Mouse (Mus musculus): ENCODE measurements at regions not wholly inside any gene's neighbourhood (a gene's known extent, or its start where the extent isn't known, plus 50 kb on each side); places are given as distances from the start of the nearest gene placed in this dataset.

DNA sequence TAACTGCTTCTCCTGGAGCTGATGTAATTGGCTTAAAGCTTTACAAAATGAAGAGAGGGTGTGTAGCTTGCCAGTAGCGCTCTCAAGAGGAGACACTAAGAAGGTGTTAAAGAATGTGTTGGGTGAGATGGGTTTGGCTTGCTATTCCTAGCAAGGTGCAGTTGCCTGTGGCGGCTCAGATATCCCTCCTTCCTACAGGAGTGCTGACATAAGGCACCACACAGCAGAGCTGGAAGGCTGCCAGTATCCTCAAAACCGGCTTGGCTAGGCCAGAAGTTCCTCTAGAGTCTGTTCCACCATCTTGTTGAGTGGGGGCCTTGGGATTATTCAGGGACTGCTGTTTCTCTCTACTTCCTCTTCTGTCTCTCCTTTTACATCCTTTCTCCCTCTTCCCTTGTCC lies 191.5 kb downstream of the Tex29 start:
- 63% methylated on average over 3 of the region's 3 CpGs for WGBS
- Histone ChIP-seq H3K27ac (no peak overlapping the region), H3K36me3 (no peaks in the 10 kb centered on the region), H3K4me2 (no peak overlapping the region), H3K9me3 (no peaks in the 10 kb centered on the region), H3K27me3 (peaks cover 14% of the 10 kb centered on the region), H3K9ac (replicated peaks) (no peak overlapping the region), H3K4me3 (replicated peaks) (no peak overlapping the region), H3K4me1 (replicated peaks) (no peaks in the 10 kb centered on the region; the same call in 1 of the 2 replicates)
- ATAC-seq (ENCODE audit: insufficient number of reproducible peaks, insufficient read depth, low FRiP score, low TSS enrichment, low read depth), result no peak

DNA sequence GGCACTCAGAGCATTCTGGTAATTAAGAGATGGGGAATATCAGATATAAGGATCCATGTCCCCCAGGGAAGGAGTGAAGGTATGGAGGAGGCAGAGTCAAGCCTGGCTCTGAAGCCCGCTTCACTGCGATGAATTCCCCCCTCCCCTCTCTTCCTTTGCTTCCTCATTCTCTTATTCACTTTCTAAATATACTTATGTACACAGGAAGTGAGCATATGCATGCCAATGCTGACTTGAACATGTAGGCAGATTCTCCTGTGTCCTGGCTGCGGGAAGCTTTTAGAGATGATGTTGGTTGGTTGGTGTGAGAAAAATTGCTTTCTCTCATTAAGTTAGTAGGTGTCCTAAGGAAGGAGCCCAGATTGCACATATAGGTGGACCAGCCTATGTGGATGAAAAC lies 192.1 kb downstream of the Tex29 start:
- Histone ChIP-seq H3K27me3 (peaks cover 14% of the 10 kb centered on the region), H3K36me3 (no peaks in the 10 kb centered on the region), H3K9me3 (no peaks in the 10 kb centered on the region), H3K4me3 (replicated peaks) (no peak overlapping the region), H3K27ac (no peak overlapping the region), H3K9ac (replicated peaks) (no peak overlapping the region), H3K4me1 (replicated peaks) (no peaks in the 10 kb centered on the region; the same call in 1 of the 2 replicates), H3K4me2 (no peak overlapping the region)
- no peak for ATAC-seq (ENCODE audit: insufficient number of reproducible peaks, insufficient read depth, low FRiP score, low TSS enrichment, low read depth)
- 94% methylated on average over 3 of the region's 3 CpGs for WGBS

DNA sequence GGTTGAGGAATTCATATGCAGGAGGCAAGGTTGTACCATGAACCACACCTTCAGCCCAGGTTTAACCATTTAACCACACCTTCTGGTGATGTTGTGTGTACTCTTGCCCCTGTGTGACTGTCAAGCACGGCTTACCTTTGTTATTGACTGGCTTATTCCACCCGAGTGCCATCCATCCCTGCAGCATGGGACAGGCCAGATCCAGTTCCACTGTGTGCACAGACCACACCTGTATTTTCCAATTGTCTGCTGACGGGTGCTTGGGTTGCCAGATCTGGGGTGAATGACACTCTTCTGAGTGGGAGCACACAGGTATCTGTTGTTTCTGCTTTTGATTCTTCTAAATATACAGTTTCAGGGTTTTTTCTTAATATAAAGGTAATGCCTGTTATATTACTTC lies 196.1 kb downstream of the Tex29 start:
- no peak overlapping the region for H3K4me2 ChIP-seq
- no peak overlapping the region for H3K9ac ChIP-seq (replicated peaks)
- H3K9me3 ChIP-seq, result no peaks in the 10 kb centered on the region
- H3K27ac ChIP-seq, result no peak overlapping the region
- H3K4me3 ChIP-seq (replicated peaks), result no peak overlapping the region
- H3K27me3 ChIP-seq, result peaks cover 25% of the 10 kb centered on the region
- H3K4me1 ChIP-seq (replicated peaks), result no peaks in the 10 kb centered on the region
- no peak for ATAC-seq (ENCODE audit: insufficient number of reproducible peaks, insufficient read depth, low FRiP score, low TSS enrichment, low read depth)
- H3K36me3 ChIP-seq, result no peaks in the 10 kb centered on the region
- WGBS, result 80% methylated on average over 3 of the region's 3 CpGs

DNA sequence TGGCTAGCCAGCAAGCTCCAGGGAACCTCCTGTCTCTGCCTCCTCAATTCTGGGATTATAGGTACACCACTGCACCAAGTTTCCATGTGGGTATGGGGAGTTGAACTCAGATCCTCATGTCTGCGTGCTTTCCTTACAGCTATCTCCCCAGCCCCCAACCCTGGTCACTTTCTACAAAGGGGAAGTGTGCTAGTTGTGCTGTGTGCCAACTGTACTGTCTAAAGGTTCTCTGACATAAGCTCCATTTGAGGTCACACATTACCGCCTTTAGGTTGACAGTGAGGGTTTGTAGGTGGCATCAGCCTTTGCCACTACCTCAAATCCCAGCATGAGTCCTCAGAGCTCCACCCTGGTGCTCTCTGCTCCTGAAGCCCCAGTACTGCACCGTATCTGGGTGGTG lies 200.7 kb downstream of the Tex29 start:
- peaks cover 12% of the 10 kb centered on the region for H3K4me1 ChIP-seq (replicated peaks)
- no peak overlapping the region for H3K9ac ChIP-seq (replicated peaks)
- H3K4me3 ChIP-seq (replicated peaks), result no peak overlapping the region
- no peak overlapping the region for H3K27ac ChIP-seq
- H3K27me3 ChIP-seq, result peaks cover 31% of the 10 kb centered on the region
- no peak for ATAC-seq (ENCODE audit: insufficient number of reproducible peaks, insufficient read depth, low FRiP score, low TSS enrichment, low read depth)
- H3K4me2 ChIP-seq, result no peak overlapping the region
- 64% methylated on average over 3 of the region's 3 CpGs for WGBS
- no peaks in the 10 kb centered on the region for H3K36me3 ChIP-seq
- no peaks in the 10 kb centered on the region for H3K9me3 ChIP-seq

DNA sequence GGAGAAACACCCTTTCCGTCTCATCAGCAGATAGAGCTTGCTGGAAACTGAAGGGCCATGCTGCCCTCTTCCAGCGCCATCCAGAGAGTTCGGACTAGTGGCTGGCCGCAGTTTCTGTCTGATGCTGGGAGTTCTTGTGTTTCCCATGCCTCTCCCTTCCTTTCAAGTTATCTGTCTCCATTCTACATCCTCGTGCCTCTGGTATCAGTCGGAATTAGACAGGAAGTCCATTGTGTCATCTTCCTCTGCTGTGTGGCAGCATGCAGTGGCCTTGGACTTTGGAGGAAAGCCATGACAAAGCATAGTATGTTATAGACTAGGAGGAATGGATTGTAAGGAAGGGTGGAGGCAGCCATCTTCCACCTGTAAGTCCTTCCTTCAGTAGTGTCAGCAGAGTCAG lies 201.4 kb downstream of the Tex29 start:
- WGBS, result 52% methylated on average over 6 of the region's 6 CpGs
- H3K9ac ChIP-seq (replicated peaks), result no peak overlapping the region
- ATAC-seq (ENCODE audit: insufficient number of reproducible peaks, insufficient read depth, low FRiP score, low TSS enrichment, low read depth), result no peak
- H3K9me3 ChIP-seq, result no peaks in the 10 kb centered on the region
- H3K27me3 ChIP-seq, result peaks cover 31% of the 10 kb centered on the region
- peaks cover 12% of the 10 kb centered on the region for H3K4me1 ChIP-seq (replicated peaks)
- no peaks in the 10 kb centered on the region for H3K36me3 ChIP-seq
- no peak overlapping the region for H3K27ac ChIP-seq
- no peak overlapping the region for H3K4me3 ChIP-seq (replicated peaks)
- H3K4me2 ChIP-seq, result no peak overlapping the region

DNA sequence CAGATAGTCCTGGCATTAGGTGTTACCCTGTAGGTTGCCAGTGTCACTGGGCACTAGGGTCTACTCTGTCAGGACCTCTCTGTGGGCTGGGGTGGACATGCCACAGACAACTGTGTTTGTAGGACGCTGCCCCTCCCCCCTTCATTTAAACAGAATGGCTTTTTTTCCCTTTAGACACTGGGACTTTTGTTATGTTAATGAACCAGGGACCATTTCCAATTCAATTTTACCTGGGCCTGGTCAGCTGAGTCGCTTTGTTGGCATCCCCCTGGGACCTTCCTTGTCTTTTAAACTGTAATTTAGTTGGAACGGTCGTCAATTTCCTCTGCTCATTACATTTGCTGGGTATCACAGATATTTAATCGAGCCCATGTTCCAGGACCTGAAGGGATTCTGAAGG lies 210.6 kb downstream of the Tex29 start:
- no peak overlapping the region for H3K27ac ChIP-seq
- H3K27me3 ChIP-seq, result peaks cover 11% of the 10 kb centered on the region; the same call in 1 of the 2 replicates
- no peak overlapping the region for H3K9ac ChIP-seq (replicated peaks)
- H3K4me2 ChIP-seq, result no peak overlapping the region
- no peaks in the 10 kb centered on the region for H3K9me3 ChIP-seq
- 49% methylated on average over 5 of the region's 5 CpGs for WGBS
- no peak for ATAC-seq (ENCODE audit: insufficient number of reproducible peaks, insufficient read depth, low FRiP score, low TSS enrichment, low read depth)
- peaks cover 11% of the 10 kb centered on the region for H3K4me1 ChIP-seq (replicated peaks)
- no peaks in the 10 kb centered on the region for H3K36me3 ChIP-seq
- no peak overlapping the region for H3K4me3 ChIP-seq (replicated peaks)

DNA sequence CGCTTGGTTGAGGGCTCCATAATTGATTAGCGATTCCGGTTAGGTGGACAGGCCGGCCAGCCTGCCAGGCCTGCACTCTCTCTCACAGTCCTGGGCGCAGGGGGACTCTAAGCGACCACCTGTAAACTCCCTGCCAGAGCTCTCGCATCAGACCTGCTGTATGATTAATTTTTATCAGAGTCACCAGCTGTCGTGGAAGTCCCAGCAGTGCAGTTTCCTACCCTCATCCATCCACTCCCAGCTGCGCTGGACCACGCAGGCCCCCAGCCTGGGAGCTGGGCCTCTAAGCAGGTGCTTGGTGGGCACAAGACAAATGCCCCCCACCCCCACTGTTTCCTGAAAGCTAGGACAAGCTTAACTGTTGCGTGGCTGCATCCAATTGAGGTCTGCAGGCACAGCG lies 211.1 kb downstream of the Tex29 start:
- peaks cover 11% of the 10 kb centered on the region for H3K4me1 ChIP-seq (replicated peaks)
- no peak overlapping the region for H3K4me2 ChIP-seq
- H3K9ac ChIP-seq (replicated peaks), result no peak overlapping the region
- no peak overlapping the region for H3K4me3 ChIP-seq (replicated peaks)
- peaks cover 11% of the 10 kb centered on the region; the same call in 1 of the 2 replicates for H3K27me3 ChIP-seq
- H3K27ac ChIP-seq, result no peak overlapping the region
- no peaks in the 10 kb centered on the region for H3K9me3 ChIP-seq
- ATAC-seq (ENCODE audit: insufficient number of reproducible peaks, insufficient read depth, low FRiP score, low TSS enrichment, low read depth), result no peak
- WGBS, result 31% methylated on average over 12 of the region's 12 CpGs
- no peaks in the 10 kb centered on the region for H3K36me3 ChIP-seq

DNA sequence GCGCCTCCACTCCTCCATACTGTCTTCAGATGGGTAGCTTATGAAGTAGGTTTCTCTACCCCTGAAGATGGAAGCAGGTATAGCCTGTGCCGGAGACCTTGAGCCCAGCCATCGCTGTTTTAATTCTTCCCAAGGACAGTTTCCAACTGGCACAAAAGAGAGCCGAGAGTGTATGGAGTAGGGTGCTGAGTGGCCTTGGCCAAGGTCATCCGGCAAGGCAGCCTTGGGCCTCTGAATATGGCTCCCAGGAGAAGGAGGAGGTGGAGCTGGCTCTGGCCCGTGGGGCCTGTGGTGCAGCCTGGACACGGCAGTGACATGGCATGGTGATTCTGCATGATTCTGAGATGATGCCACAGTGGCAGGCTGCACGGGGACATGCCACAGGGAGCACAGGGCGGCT lies 215.7 kb downstream of the Tex29 start:
- no peaks in the 10 kb centered on the region for H3K36me3 ChIP-seq
- H3K4me2 ChIP-seq, result no peak overlapping the region
- 92% methylated on average over 9 of the region's 9 CpGs for WGBS
- H3K4me1 ChIP-seq (replicated peaks), result peaks cover 8% of the 10 kb centered on the region
- H3K27ac ChIP-seq, result no peak overlapping the region
- H3K9me3 ChIP-seq, result no peaks in the 10 kb centered on the region
- no peak overlapping the region for H3K4me3 ChIP-seq (replicated peaks)
- peaks cover 15% of the 10 kb centered on the region for H3K27me3 ChIP-seq
- no peak for ATAC-seq (ENCODE audit: insufficient number of reproducible peaks, insufficient read depth, low FRiP score, low TSS enrichment, low read depth)
- H3K9ac ChIP-seq (replicated peaks), result no peak overlapping the region; the same call in 1 of the 2 replicates

DNA sequence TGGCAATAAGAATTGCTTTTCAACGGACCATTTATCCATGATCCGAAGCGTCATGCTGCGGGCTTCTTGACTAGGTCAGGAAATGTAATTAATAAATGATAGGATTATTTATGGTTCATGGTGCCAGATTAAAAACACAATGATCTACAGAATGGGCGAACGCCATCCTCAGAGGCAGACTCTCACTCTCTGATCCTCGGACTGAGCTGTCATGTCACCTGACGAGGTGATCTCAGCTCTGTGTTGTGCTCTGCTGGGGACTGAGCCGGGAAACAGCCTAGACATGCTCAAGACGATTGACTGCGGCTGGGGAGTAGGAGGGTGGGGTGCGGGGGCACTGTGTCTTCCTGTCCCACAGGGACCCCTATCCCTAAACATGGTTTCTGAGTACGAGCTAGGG lies 217.4 kb upstream of the A230072I06Rik start:
- no peak overlapping the region for H3K4me2 ChIP-seq
- H3K4me1 ChIP-seq (replicated peaks), result no peaks in the 10 kb centered on the region
- H3K27ac ChIP-seq, result no peak overlapping the region
- H3K9ac ChIP-seq (replicated peaks), result no peak overlapping the region
- no peaks in the 10 kb centered on the region for H3K9me3 ChIP-seq
- no peak overlapping the region for H3K4me3 ChIP-seq (replicated peaks)
- H3K27me3 ChIP-seq, result peaks cover 22% of the 10 kb centered on the region
- no peak for ATAC-seq (ENCODE audit: insufficient number of reproducible peaks, insufficient read depth, low FRiP score, low TSS enrichment, low read depth)
- no peaks in the 10 kb centered on the region for H3K36me3 ChIP-seq
- 54% methylated on average over 13 of the region's 13 CpGs for WGBS

DNA sequence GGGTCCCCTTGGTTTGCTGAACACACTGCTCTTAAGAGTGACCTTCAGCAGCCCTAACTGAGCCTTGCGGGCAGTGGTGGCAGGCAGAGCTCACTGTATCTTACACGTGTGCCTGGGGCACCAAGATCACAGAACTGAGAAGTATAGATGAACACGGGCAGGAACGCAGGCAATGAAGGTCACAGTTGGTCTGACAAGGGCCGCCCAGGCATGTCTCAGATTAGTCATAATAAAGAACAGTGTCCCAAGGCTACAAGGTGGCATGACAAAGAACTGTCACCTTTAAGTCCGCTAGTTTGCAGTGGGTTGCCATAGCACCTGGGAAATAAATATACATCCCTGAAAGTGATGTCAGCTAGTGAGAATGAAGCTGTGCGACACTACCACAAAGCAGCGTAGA lies 215.9 kb upstream of the A230072I06Rik start:
- H3K4me2 ChIP-seq, result no peak overlapping the region
- WGBS, result 80% methylated on average over 8 of the region's 8 CpGs
- H3K36me3 ChIP-seq, result no peaks in the 10 kb centered on the region
- no peak overlapping the region for H3K4me3 ChIP-seq (replicated peaks)
- H3K27ac ChIP-seq, result no peak overlapping the region
- no peak for ATAC-seq (ENCODE audit: insufficient number of reproducible peaks, insufficient read depth, low FRiP score, low TSS enrichment, low read depth)
- H3K9me3 ChIP-seq, result no peaks in the 10 kb centered on the region
- H3K4me1 ChIP-seq (replicated peaks), result no peaks in the 10 kb centered on the region
- H3K9ac ChIP-seq (replicated peaks), result no peak overlapping the region
- peaks cover 22% of the 10 kb centered on the region for H3K27me3 ChIP-seq

DNA sequence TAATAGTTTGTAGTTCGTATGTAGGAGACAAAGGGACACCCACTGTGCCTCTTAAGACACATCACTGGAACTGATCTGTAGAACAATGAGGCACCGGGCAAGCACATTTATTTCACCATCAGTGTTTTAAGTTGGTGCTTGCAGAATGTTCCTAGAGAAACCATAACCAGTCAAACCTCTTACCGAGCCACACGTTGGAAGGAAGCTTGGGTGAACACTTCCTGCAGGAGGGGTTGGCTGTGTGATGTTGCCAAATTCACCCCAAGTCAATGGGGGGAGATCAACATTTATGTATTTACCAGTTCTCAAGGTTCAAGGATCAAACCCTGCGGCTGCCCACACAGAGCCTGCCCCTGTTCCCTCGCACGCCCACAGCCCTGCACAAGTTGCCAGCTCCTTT lies 214.0 kb upstream of the A230072I06Rik start:
- no peaks in the 10 kb centered on the region for H3K36me3 ChIP-seq
- H3K9me3 ChIP-seq, result no peaks in the 10 kb centered on the region
- H3K4me1 ChIP-seq (replicated peaks), result no peaks in the 10 kb centered on the region
- H3K9ac ChIP-seq (replicated peaks), result no peak overlapping the region
- no peak overlapping the region for H3K4me2 ChIP-seq
- 89% methylated on average over 7 of the region's 7 CpGs for WGBS
- H3K27ac ChIP-seq, result no peak overlapping the region
- ATAC-seq (ENCODE audit: insufficient number of reproducible peaks, insufficient read depth, low FRiP score, low TSS enrichment, low read depth), result no peak
- peaks cover 22% of the 10 kb centered on the region for H3K27me3 ChIP-seq
- H3K4me3 ChIP-seq (replicated peaks), result no peak overlapping the region

DNA sequence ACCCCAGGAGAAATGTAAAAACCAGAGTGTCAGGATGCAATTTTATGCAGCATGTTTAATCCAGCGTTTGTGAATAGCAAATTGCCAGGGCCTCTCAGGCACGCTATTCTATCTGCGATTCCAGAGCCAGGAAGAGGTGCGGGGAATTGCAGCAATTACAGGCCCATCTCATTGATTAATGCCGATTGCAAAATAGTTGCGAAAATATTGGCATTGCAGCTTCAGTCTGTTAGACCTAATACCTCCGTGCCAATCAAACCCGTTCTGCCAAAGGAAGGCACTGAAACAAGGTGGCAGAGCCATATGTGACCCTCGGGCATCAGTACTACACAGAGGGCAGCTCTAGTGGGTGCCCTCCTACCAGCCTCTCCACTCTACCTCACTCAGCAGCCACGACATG lies 212.2 kb upstream of the A230072I06Rik start:
- no peak overlapping the region for H3K27ac ChIP-seq
- H3K36me3 ChIP-seq, result no peaks in the 10 kb centered on the region

More for the DNA sequence above, 212.2 kb upstream of the A230072I06Rik start:
- peaks cover 12% of the 10 kb centered on the region; the same call in 1 of the 2 replicates for H3K27me3 ChIP-seq
- H3K9me3 ChIP-seq, result no peaks in the 10 kb centered on the region
- ATAC-seq (ENCODE audit: insufficient number of reproducible peaks, insufficient read depth, low FRiP score, low TSS enrichment, low read depth), result no peak
- no peak overlapping the region for H3K9ac ChIP-seq (replicated peaks)
- no peak overlapping the region for H3K4me3 ChIP-seq (replicated peaks)
- no peaks in the 10 kb centered on the region for H3K4me1 ChIP-seq (replicated peaks)
- WGBS, result 84% methylated on average over 10 of the region's 10 CpGs
- no peak overlapping the region for H3K4me2 ChIP-seq
